Mouse (Mus musculus): ENCODE measurements around the gene Cox7b.
"Not testable (repeated sequence)": the region's sequence is repeated elsewhere in the genome, so short reads cannot be mapped to it uniquely, and the experiment has no call there.

Cox7b gene

DNA sequence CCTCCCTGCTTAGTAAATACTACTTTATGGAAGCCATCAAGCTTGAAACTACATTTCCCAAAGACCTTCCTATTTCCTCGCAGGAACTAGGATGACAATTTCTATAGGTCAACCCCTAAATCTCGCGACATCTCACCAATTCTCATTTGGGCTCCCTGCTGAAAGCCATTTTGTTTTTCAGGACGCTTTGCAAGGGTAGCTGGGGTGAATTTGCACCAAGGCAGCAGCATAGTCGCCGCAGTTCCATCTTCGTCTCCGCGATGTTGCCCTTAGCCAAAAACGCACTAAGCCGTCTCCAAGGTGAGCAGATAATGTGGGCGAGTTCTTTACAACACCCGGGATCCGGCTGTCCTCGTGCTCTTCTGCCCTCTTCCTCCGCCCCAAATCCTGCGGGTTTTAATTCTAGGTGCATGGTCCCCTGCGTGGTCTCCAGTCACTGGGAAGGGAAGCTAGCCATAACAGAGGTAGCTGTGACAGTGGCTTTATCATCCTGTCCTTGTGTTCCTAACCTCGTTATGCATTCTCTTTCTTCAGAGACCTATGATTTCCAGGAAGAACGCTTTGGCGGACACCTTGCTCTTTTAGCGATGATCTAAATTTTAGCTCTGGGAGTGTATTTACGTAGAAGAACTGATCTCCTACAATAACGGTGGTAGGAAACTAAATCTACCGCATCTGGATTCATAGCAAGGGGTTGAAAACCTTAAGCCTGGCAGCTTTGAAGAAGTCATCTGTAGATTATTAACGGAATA lies at the start of gene Cox7b:
Gene Cox7b, plus strand, starts transcription at position 130 of the 752 bp plus-strand sequence.
- DNase-seq (ENCODE audit: low read depth): peak; percentile 94

DNA sequence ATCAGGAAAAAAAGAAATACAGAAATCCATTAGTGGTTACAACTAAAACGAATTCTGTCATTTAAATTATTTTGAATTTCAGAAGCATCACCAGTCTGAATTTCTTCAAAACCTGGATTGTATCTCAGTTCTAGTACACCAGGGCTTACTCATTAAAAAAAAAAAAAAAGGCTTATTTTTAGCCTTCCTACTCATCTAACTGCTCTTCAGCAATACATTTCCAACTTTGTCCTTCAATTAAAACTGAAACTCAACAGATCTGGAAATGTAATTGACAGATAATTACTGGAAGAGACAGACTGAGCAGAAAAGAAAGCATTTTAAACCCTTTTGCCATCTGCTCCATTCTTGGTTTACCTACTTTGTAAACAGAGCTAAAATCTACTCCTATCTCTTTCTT lies 13.9 kb upstream of the Cox7b start:
- no peak for DNase-seq (ENCODE audit: low read depth)

GRCm38 (mm10) chrX:106010762-106011161 lies 4.7 kb upstream of the Cox7b start:
- DNase-seq (ENCODE audit: low read depth): no peak

- DNase-seq (ENCODE audit: low read depth): peak; percentile 96
Measured at GRCm38 (mm10) chrX:106011465-106012159, 3.9 kb upstream of the Cox7b start, which contains the start of gene Magt1. Magt1 (minus strand) TSS chrX:106011906.

- DNase-seq (ENCODE audit: low read depth): peak; percentile 36
Measured at GRCm38 (mm10) chrX:106012559-106012958, 2.9 kb upstream of the Cox7b start.

- DNase-seq (ENCODE audit: low read depth): peak; percentile 80
Measured at GRCm38 (mm10) chrX:106013217-106013616, 2.3 kb upstream of the Cox7b start.

GRCm38 (mm10) chrX:106014741-106015377 lies 641 bp upstream of the Cox7b start:
- DNase-seq (ENCODE audit: low read depth): not testable (repeated sequence)

DNA sequence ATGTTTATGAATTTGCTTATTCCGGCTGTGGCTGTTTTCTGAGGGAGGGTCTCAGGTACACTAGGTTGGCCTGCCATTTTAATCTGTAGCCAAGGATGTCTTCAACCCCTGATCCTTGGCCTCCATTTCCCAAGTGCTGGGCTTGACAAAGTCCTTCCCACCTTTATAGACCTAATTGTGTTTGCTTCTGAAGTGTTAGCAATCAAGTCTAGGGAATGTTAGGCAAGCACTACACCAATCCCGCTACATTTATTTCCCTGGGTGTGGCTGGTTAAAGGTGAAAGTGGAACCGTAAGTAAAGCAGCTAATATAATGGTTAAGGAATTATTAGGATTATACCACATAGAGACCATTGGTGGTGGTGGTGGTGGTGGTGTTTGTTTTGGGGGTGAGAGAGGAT lies 1.6 kb downstream of the Cox7b start:
- no peak for DNase-seq (ENCODE audit: low read depth)

GRCm38 (mm10) chrX:106017516-106017915 lies 2.0 kb downstream of the Cox7b start:
- no peak for DNase-seq (ENCODE audit: low read depth)

- DNase-seq (ENCODE audit: low read depth): peak; percentile 93
Measured at GRCm38 (mm10) chrX:106026418-106027342, 11.2 kb downstream of the Cox7b start, which contains the start of gene Atp7a. Atp7a (plus strand) TSS chrX:106027276.

DNA sequence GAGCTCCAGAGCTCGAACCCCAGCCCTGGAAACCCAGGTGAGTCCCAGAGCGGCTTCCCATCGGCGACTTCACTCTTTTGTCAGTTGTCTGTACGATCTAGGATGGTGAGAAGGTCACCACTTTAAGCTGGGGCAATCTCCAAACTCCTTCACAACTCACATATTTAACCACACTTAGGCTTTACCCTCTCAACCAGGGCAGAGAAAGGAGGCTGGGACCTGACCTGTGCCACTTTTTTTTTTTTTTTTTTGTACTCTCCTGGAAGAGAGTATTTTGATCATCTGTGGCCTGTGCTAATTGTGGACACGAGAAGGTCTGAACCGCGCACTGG lies 11.8 kb downstream of the Cox7b start:
- no peak for DNase-seq (ENCODE audit: low read depth)

GRCm38 (mm10) chrX:106030176-106030575 lies 14.7 kb downstream of the Cox7b start:
- no peak for DNase-seq (ENCODE audit: low read depth)

- peak; percentile 64 for DNase-seq (ENCODE audit: low read depth)
Measured at GRCm38 (mm10) chrX:106031124-106031523, 15.6 kb downstream of the Cox7b start.

GRCm38 (mm10) chrX:106035727-106036126 lies 20.2 kb downstream of the Cox7b start:
- peak; percentile 73 for DNase-seq (ENCODE audit: low read depth)

GRCm38 (mm10) chrX:106037185-106037752 lies 21.8 kb downstream of the Cox7b start:
- no peak for DNase-seq (ENCODE audit: low read depth)

DNA sequence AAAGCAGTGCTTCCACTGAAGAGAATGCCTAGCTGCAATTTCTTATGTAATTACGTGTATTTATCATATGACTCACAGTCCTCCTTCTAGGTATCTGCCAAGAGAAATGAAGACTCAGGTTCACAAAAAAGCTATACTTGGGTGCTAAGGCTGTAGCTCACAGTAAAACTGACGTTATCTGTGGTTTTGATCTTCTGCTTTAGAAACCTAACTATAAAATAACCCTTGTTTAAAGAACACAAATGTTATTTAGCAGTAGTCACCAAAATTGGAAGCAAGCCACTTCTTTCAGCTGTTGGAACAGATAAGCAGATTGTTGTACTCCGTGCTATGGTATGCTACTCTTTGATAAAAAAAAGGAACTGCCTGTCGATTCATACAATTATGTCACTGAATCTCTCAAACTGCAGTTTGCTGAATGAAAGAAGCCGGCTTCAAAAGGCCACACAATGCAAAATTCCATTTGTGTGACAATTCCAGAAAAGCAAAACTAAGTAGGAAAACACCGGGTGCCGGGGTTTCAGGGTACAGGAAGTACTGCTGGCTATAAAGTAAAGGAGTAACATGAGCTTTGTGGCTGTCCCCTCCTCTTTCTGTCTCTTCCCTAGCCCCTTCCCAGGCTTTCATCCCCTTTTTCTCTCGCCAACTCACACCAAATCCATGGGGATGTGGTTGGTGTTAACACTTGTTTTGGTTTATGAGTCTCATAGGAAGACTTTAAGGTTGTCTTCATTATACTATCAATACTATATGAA lies 28.5 kb downstream of the Cox7b start:
- DNase-seq (ENCODE audit: low read depth): peak; percentile 96

- DNase-seq (ENCODE audit: low read depth): no peak
Measured at GRCm38 (mm10) chrX:106045455-106045854, 30.0 kb downstream of the Cox7b start.

- no peak for DNase-seq (ENCODE audit: low read depth)
Measured at GRCm38 (mm10) chrX:106045928-106046327, 30.4 kb downstream of the Cox7b start.

- DNase-seq (ENCODE audit: low read depth): no peak
Measured at GRCm38 (mm10) chrX:106048191-106048590, 32.7 kb downstream of the Cox7b start.

All from 416B (cell line).